Mouse (Mus musculus) CH12.LX (cell line): ENCODE measurements at regions not wholly inside any gene's neighbourhood (a gene's known extent, or its start where the extent isn't known, plus 50 kb on each side); places are given as distances from the start of the nearest gene placed in this dataset.

ENCODE experiments used
- CHD1 ChIP-seq: IDR thresholded peaks from 2 replicates; pipeline ENCODE4 v1.6.1; 2012; ENCODE audit warnings: low read depth, low read length, improper control_type of control experiment, inconsistent platforms
- CTCF ChIP-seq, 2 experiments: IDR thresholded peaks in 1 of 2; conservative IDR thresholded peaks in 1 of 2; 2 replicates each; pipeline ENCODE4 v1.5.1; 2011 to 2012; ENCODE audit warnings: low read depth in 2 of 2, low read length in 2 of 2, improper control_type of control experiment in 1 of 2, inconsistent platforms in 1 of 2, mild to moderate bottlenecking in 1 of 2, moderate library complexity in 1 of 2
- EP300 ChIP-seq: IDR thresholded peaks from 2 replicates; pipeline ENCODE4 v1.6.1; 2011; ENCODE audit warnings: low read length, improper control_type of control experiment
- GABPA ChIP-seq: IDR thresholded peaks from 2 replicates; pipeline ENCODE4 v1.6.1; 2012; ENCODE audit warnings: low read depth, low read length, improper control_type of control experiment, inconsistent platforms; ENCODE audit not compliant: insufficient replicate concordance
- MAFK ChIP-seq: IDR thresholded peaks from 2 replicates; pipeline ENCODE4 v1.6.1; 2011; ENCODE audit warnings: low read length, improper control_type of control experiment; ENCODE audit not compliant: insufficient replicate concordance
- MEF2A ChIP-seq: IDR thresholded peaks from 2 replicates; pipeline ENCODE4 v1.6.1; 2014; ENCODE audit warnings: low read depth, mild to moderate bottlenecking, inconsistent platforms, low read length, improper control_type of control experiment, borderline replicate concordance
- POLR2A ChIP-seq: IDR thresholded peaks from 2 replicates; pipeline ENCODE4 v1.6.1; 2011; ENCODE audit warnings: low read depth, mild to moderate bottlenecking, improper control_type of control experiment, low read length
- RCOR1 ChIP-seq: conservative IDR thresholded peaks from 2 replicates; pipeline ENCODE4 v1.6.1; 2012; ENCODE audit warnings: low read depth, mild to moderate bottlenecking, inconsistent platforms, low read length, improper control_type of control experiment
- TBP ChIP-seq: conservative IDR thresholded peaks from 2 replicates; pipeline ENCODE4 v1.6.1; 2011; ENCODE audit warnings: low read depth, low read length, improper control_type of control experiment
- UBTF ChIP-seq: IDR thresholded peaks from 2 replicates; pipeline ENCODE4 v1.6.1; 2012; ENCODE audit warnings: low read depth, mild to moderate bottlenecking, inconsistent platforms, low read length, improper control_type of control experiment, moderate library complexity

DNA sequence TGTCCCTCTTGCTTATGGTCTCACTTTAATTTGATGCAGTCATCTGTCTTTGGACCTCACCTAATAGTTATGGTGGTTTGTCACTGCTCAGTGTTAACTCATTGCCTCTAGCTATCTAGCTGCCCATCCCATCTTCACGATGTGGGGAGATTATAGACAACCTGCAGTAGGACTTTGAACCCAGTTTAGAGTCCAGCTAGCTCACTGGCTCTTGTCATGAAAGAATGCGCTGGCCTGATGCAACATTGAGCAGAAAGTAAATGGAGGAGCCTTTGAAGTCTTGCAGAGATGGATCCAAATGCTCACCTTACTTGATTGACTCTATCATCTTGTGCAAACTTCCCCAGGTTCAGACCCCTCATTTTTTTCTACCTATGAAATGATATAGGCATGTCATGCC, 480.1 kb upstream of the Api5 start:
- TF ChIP-seq EP300 (no peak), CTCF (conservative IDR thresholded peaks at IDR 0.05 in 1 of 2, IDR thresholded peaks at IDR 0.05 in 1 of 2; ENCODE audit: low read depth in 2 of 2, low read length in 2 of 2) (no peak), TBP (no peak), GABPA (no peak), POLR2A (no peak), RCOR1 (no peak), MAFK (no peak), MEF2A (no peak), UBTF (no peak), CHD1 (no peak)
